Comparison of ENCODE assay signal across 8 mouse cellular contexts in the genomic region with DNA sequence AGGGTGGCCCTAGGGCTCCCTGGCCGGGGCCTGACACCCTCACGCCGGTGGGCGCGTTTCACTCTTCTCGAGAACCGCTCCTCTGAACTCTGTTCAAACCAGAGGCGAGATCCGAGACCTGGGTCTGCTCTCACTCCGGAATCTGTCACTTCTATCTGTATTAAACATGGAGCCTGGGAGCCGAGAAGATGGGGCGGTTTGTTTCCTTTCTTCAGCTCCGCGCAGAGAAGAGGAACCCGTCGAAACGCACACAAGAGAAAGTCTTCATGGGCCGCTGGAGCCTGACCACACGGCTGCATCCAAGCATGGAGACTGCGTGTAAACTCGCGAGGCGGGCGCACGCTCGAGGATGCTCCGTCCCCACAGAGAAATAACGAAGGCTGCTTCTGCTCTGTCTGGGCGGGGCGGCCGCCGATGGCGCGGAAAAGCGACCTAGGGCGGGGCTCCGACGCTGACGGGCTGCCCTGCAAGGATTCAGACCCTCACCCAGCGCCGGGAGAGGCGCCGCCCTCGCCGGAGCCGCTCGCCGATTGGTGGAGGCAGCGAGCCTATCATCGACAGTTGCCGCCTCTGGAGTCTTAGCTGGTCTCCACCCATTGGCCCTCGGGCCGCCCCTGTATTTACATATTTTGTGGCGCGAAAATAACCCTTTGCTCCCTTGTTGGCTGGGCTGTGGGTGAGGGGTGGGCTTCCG. TPM values are rescaled to one million over a fixed set of nuclear protein-coding genes. Genes with fewer than 3 reads are reported as not detected.
DNase-seq lines count a peak whose midpoint lies in the region; ATAC-seq and TF ChIP-seq lines count a peak whose summit lies in the region.

No protein-coding gene starts in this region.

- H3K27me3 ChIP-seq in intestine, postnatal 0 days (replicated peaks; ENCODE audit: control insufficient read depth, insufficient read depth, low read length) = no peaks in the 10 kb centered on the region

- H3K4me2 ChIP-seq in intestine, postnatal 0 days (replicated peaks; ENCODE audit: low read depth) = peak overlapping the region; percentile 86

- no peaks in the 10 kb centered on the region for H3K36me3 ChIP-seq in intestine, postnatal 0 days (ENCODE audit: control insufficient read depth, insufficient read depth)

- 0 out of 2 replicates have a peak, but pooled peaks cover 2% of the 10 kb centered on the region for H3K4me1 ChIP-seq in intestine, postnatal 0 days (replicated peaks; ENCODE audit: control insufficient read depth, insufficient read depth, low read length)

- H3K9me3 ChIP-seq in intestine, postnatal 0 days (ENCODE audit: control insufficient read depth) = no peaks in the 10 kb centered on the region

- peak overlapping the region; percentile 93 for H3K27ac ChIP-seq in intestine, postnatal 0 days (ENCODE audit: low read depth, low read length)

- peak; percentile 85 for ATAC-seq in intestine, postnatal 0 days

- H3K9ac ChIP-seq in intestine, postnatal 0 days (ENCODE audit: low read depth, low read length) = peak overlapping the region; percentile 72

- TF ChIP-seq CTCF in intestine, postnatal 0 days (IDR thresholded peaks at IDR 0.05; ENCODE audit: low read depth) = no peak

- peak; percentile 27 to 71 for DNase-seq in heart, adult 18-20 months
- DNase-seq in heart, adult 9 months (ENCODE audit: low spot score in 2 of 2) = no peak
- DNase-seq in cerebellum, postnatal 10 days = peak; percentile 80 to 91
- DNase-seq in gastrocnemius, postnatal 25 days = peak; percentile 65
- DNase-seq in lung, postnatal 14 days = peak; percentile 81
- DNase-seq in retina, postnatal 1 day = peak; percentile 99
- DNase-seq in urinary bladder, postnatal 14 days (ENCODE audit: low spot score) = peak; percentile 89

- under 1% methylated on average over 56 of the region's 56 CpGs for WGBS in intestine, postnatal 0 days

- H3K4me3 ChIP-seq in intestine, postnatal 0 days (ENCODE audit: low read depth, low read length) = peak overlapping the region; percentile 60

RNA-seq across cellular contexts. Expression of gene Igf2bp3, which starts 3.0 kb away (rescaled TPM):
- total RNA-seq in heart, adult 18-20 months (2021) = not detected
- under 1 TPM; 0.15 to 0.29 TPM for total RNA-seq in gastrocnemius, postnatal 25 days (2021)
- polyA plus RNA-seq in intestine, postnatal 0 days (2015; fragmentation: Nextera tagmentation; extraction: Ambion mirVana) = 54.7 and 56.3 TPM in 2 replicates

RNA-seq across cellular contexts. Expression of gene Tra2a, which starts 46.1 kb away (rescaled TPM):
- 10 to 100 TPM; 26.2 to 29.9 TPM for total RNA-seq in heart, adult 18-20 months (2021)
- 10 to 100 TPM; 15.8 to 18.6 TPM for total RNA-seq in gastrocnemius, postnatal 25 days (2021)
- polyA plus RNA-seq in intestine, postnatal 0 days (2015; fragmentation: Nextera tagmentation; extraction: Ambion mirVana) = 30.2 and 30.5 TPM in 2 replicates

Comparison
In these comparisons a context has a peak if more than half of its experiments do, and no peak if none do; other contexts are left out.
1. DNase-seq: peak in heart, adult 18-20 months (2 of 2), cerebellum, postnatal 10 days (2 of 2), gastrocnemius, postnatal 25 days (single experiment), lung, postnatal 14 days (single experiment), retina, postnatal 1 day (single experiment) and urinary bladder, postnatal 14 days (single experiment); none in heart, adult 9 months (0 of 2).